Mouse (Mus musculus): Measurements from ENCODE around the gene Enpp3. TPM values are rescaled to one million over a fixed set of nuclear protein-coding genes. Genes with fewer than 3 reads are reported as not detected.
A peak's percentile ranks its signal among the peaks of the same experiment; 100 is the strongest.

Enpp3 gene
- polyA plus RNA-seq, 1 experiment from 2014 or later: 1.5 TPM

GRCm38 (mm10) chr10:24753536-24754250 lies 88.9 kb downstream of the Enpp3 start:
- Histone ChIP-seq H3K9ac (replicated peaks) (no peak overlapping the region), H3K36me3 (no peaks in the 10 kb centered on the region), H3K9me3 (no peaks in the 10 kb centered on the region), H3K4me1 (peaks cover 14% of the 10 kb centered on the region), H3K27ac (replicated peaks) (no peak overlapping the region), H3K27me3 (no peaks in the 10 kb centered on the region), H3K4me2 (replicated peaks) (peak overlapping the region; percentile 41), H3K4me3 (no peak overlapping the region; the same call in 1 of the 2 replicates)
- WGBS: 72% methylated on average over 16 of the region's 16 CpGs
- ATAC-seq (replicated peaks): no peak

DNA sequence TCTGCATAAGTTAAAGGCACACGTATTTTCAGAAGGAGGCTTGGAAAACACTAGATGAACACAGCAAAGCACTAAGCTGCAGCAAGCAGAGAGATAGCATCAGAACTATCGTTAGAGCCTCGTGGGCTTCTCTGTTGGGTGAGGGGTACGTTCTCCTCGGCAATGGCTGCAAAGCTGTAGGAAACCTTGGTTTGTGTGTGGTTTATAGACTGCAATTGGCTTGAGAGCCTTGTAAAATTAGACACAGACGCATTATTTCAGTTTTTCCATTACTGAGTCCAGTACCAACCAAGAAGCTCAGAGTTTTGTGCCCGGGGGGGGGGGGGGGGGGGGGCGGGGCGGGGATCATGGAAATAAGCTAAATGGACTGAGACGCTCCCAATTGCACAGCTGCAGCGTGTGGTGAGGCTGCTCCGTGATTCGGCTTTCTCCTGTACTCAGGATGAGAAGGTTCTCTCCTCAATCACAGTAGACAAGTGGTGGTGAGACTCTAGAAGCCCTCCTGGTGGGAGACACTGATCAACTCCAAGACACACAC lies 99.6 kb downstream of the Enpp3 start:
- Histone ChIP-seq H3K9ac (replicated peaks) (no peak overlapping the region), H3K27ac (replicated peaks) (no peak overlapping the region), H3K4me3 (no peak overlapping the region), H3K9me3 (no peaks in the 10 kb centered on the region), H3K27me3 (no peaks in the 10 kb centered on the region), H3K4me2 (replicated peaks) (no peak overlapping the region), H3K4me1 (peaks cover 3% of the 10 kb centered on the region; the same call in 1 of the 2 replicates), H3K36me3 (no peaks in the 10 kb centered on the region)
- no peak for ATAC-seq (replicated peaks)
- 91% methylated on average over 13 of the region's 13 CpGs for WGBS

DNA sequence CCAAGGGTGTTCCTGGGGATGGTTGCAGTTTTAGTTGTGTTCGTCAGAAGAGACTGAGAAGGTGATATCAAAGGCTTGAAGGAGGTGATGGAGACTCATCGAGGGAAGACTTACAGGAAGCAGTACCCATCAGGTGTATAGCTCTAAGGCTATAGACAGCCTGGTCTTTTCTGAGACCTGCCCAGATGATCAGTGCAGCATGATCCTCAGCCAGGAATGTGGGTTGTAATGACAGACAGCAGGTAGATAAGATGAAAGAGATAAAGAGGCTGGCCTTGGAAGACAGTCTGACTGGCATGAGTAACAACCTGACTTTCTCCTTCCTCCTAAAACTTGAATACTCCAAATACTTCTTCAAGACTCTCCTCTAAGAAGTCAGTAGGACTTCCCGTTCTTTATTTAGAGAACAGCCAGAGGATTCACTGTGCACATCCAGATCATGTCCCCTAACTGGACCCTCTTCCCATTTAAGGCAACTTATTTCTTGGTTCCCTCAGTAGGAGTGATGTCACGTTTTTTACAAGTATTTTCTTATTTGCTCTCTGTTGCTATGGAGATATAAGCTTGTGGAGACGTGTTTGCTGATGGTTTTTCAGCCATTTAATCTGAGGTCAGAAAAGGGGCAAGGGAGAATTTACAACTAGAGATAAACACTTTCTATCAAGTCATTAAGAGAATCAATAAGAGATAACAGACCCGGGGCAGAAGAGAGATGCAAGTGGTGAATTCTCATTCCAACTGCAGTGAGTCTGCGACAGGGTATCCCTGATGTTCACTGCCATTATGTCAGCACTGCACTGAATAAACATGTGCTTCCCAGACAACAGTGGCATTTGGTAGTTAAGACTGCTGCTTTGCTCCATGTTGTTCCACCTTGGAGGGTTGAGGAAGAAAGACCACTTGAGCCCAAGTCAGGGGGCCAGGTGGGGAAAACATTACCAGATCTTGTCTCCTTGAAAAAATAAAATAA lies 101.1 kb downstream of the Enpp3 start:
- WGBS: 74% methylated on average over 7 of the region's 7 CpGs

GRCm38 (mm10) chr10:24739171-24739570 lies 103.5 kb downstream of the Enpp3 start:
- no peak overlapping the region for H3K27ac ChIP-seq (replicated peaks)
- H3K27me3 ChIP-seq: no peaks in the 10 kb centered on the region
- no peak overlapping the region for H3K4me2 ChIP-seq (replicated peaks)
- no peaks in the 10 kb centered on the region for H3K36me3 ChIP-seq
- H3K9me3 ChIP-seq: no peaks in the 10 kb centered on the region
- no peak for ATAC-seq (replicated peaks)
- H3K9ac ChIP-seq (replicated peaks): no peak overlapping the region
- H3K4me3 ChIP-seq: no peak overlapping the region
- peaks cover 4% of the 10 kb centered on the region; the same call in 1 of the 2 replicates for H3K4me1 ChIP-seq
- 87% methylated on average over 2 of the region's 2 CpGs for WGBS

More for the DNA sequence above, 101.1 kb downstream of the Enpp3 start:
- Histone ChIP-seq H3K4me1 (peaks cover 4% of the 10 kb centered on the region; the same call in 1 of the 2 replicates), H3K27ac (replicated peaks) (no peak overlapping the region), H3K27me3 (no peaks in the 10 kb centered on the region), H3K4me2 (replicated peaks) (no peak overlapping the region), H3K4me3 (no peak overlapping the region), H3K9me3 (no peaks in the 10 kb centered on the region), H3K36me3 (no peaks in the 10 kb centered on the region), H3K9ac (replicated peaks) (no peak overlapping the region)
- ATAC-seq (replicated peaks): no peak

DNA sequence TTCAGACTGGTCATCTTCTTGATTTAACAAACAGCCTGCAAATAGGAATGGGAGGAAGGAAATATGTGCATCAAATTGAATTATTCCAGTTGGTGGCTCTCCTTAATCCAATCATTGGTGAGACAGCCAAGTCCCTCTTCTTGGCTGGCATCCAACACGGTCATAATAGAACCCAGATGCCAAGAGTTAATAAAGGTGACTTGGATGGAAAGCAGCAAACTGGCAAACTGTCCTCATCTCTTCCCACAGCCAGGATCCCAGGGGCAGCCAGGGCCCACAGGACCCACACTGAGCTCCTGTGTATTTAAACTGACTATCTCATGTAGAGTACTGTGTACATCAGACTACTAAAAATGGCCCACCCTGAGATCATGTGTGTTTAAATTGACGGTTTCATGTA lies 104.2 kb downstream of the Enpp3 start:
- ATAC-seq (replicated peaks): no peak
- no peak overlapping the region for H3K27ac ChIP-seq (replicated peaks)

GRCm38 (mm10) chr10:24735027-24735777 lies 107.4 kb downstream of the Enpp3 start:
- H3K4me1 ChIP-seq: peaks cover 4% of the 10 kb centered on the region; the same call in 1 of the 2 replicates
- H3K4me3 ChIP-seq: no peak overlapping the region
- H3K4me2 ChIP-seq (replicated peaks): no peak overlapping the region
- H3K9me3 ChIP-seq: no peaks in the 10 kb centered on the region
- no peaks in the 10 kb centered on the region for H3K27me3 ChIP-seq
- no peak overlapping the region for H3K27ac ChIP-seq (replicated peaks)
- ATAC-seq (replicated peaks): no peak
- H3K9ac ChIP-seq (replicated peaks): no peak overlapping the region
- 94% methylated on average over 5 of the region's 5 CpGs for WGBS
- H3K36me3 ChIP-seq: no peaks in the 10 kb centered on the region

More for the DNA sequence above, 104.2 kb downstream of the Enpp3 start:
- Histone ChIP-seq H3K4me2 (replicated peaks) (no peak overlapping the region), H3K9me3 (no peaks in the 10 kb centered on the region), H3K4me3 (no peak overlapping the region), H3K36me3 (no peaks in the 10 kb centered on the region), H3K9ac (replicated peaks) (no peak overlapping the region), H3K4me1 (peaks cover 4% of the 10 kb centered on the region; the same call in 1 of the 2 replicates), H3K27me3 (no peaks in the 10 kb centered on the region)
- WGBS: 64% methylated on average over 2 of the region's 2 CpGs

- no peaks in the 10 kb centered on the region for H3K9me3 ChIP-seq
- H3K4me1 ChIP-seq: no peaks in the 10 kb centered on the region
- no peaks in the 10 kb centered on the region for H3K27me3 ChIP-seq
- no peak overlapping the region for H3K4me3 ChIP-seq
- 91% methylated on average over 4 of the region's 4 CpGs for WGBS
- H3K4me2 ChIP-seq (replicated peaks): no peak overlapping the region
- no peak for ATAC-seq (replicated peaks)
- H3K36me3 ChIP-seq: no peaks in the 10 kb centered on the region
- H3K27ac ChIP-seq (replicated peaks): no peak overlapping the region
- H3K9ac ChIP-seq (replicated peaks): no peak overlapping the region
These were observed 115.1 kb downstream of the Enpp3 start for GRCm38 (mm10) chr10:24727478-24727877.

DNA sequence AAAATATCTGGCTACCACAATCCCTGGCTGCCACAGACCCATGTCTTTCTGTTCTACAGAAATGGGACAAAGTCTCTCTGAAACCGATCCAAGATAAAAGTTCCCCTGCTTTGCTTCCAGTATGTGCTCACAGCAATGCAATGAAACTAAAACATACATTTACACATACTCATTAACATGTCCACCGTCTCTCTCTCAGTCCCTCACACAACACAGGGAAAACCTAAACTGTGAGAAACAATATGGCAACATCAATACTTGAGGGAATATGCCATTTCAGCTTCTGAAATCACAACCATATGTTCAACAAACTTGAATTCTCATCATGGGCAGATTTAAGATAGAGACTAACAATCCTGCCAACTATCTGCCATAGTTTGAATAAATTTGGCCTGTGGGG lies 117.4 kb downstream of the Enpp3 start:
- WGBS: 75% methylated on average over 2 of the region's 2 CpGs
- Histone ChIP-seq H3K36me3 (no peaks in the 10 kb centered on the region), H3K27me3 (no peaks in the 10 kb centered on the region), H3K9me3 (no peaks in the 10 kb centered on the region), H3K4me1 (no peaks in the 10 kb centered on the region), H3K9ac (replicated peaks) (no peak overlapping the region), H3K4me3 (no peak overlapping the region), H3K4me2 (replicated peaks) (no peak overlapping the region), H3K27ac (replicated peaks) (no peak overlapping the region)
- peak; percentile 80 for ATAC-seq (replicated peaks)

Other genes starting within 250 kb of the Enpp3 start
- gene Ccn2, start 247.4 kb downstream of the Enpp3 start, polyA plus RNA-seq (2015; fragmentation: Nextera tagmentation; extraction: Ambion mirVana): 2.3 and 2.4 TPM in 2 replicates
- 0.91 and 1.8 TPM in 2 replicates for gene Enpp1, start 130.7 kb downstream of the Enpp3 start, polyA plus RNA-seq (2015; fragmentation: Nextera tagmentation; extraction: Ambion mirVana)
- 29.4 and 32.7 TPM in 2 replicates for gene Med23, start 27.2 kb upstream of the Enpp3 start, polyA plus RNA-seq (2015; fragmentation: Nextera tagmentation; extraction: Ambion mirVana)
- 0.65 and 0.66 TPM in 2 replicates for gene Arg1, start 84.7 kb upstream of the Enpp3 start, polyA plus RNA-seq (2015; fragmentation: Nextera tagmentation; extraction: Ambion mirVana)